Mouse (Mus musculus): ENCODE results near the gene Fryl.

- TF ChIP-seq CTCF (conservative IDR thresholded peaks at IDR 0.05; ENCODE audit: insufficient read depth, insufficient read length, low read depth, low read length), result no peak
- TF ChIP-seq POLR2A (IDR thresholded peaks at IDR 0.05; ENCODE audit: low read depth, low read length), result no peak
These were observed 174.9 kb downstream of the Fryl start for GRCm38 (mm10) chr5:73081496-73081895.

All from kidney, adult 2 months (tissue).